Mouse (Mus musculus) MEL (cell line): ENCODE results near the gene Sertad2. TPM values are rescaled to one million over a fixed set of nuclear protein-coding genes. Genes with fewer than 3 reads are reported as not detected.

Experiments used
- DNase-seq: peaks from one replicate; pipeline ENCODE4 v3.0.0; 2011; ENCODE audit warnings: low read depth, low spot score
- H3K27ac ChIP-seq: 2 replicates; pipeline ENCODE4 v1.5.1; 2012; ENCODE audit warnings: low read depth, mild to moderate bottlenecking, control low read depth, low read length, moderate library complexity; ENCODE audit not compliant: control insufficient read depth
- H3K27me3 ChIP-seq, 2 experiments: fragments of 150-350 bp in 1 of 2; sonication (generic) in 1 of 2; 2 replicates each; pipeline ENCODE4 v1.6.1; 2012; ENCODE audit warnings: low read length in 2 of 2, mild to moderate bottlenecking in 2 of 2, improper control_type of control experiment in 1 of 2, moderate library complexity in 1 of 2; ENCODE audit not compliant: insufficient read depth in 2 of 2, control insufficient read depth in 1 of 2
- H3K36me3 ChIP-seq, 2 experiments: 2 replicates each; pipeline ENCODE4 v1.6.1; 2012 to 2014; ENCODE audit warnings: low read length in 2 of 2, improper control_type of control experiment in 1 of 2, inconsistent platforms in 1 of 2, mild to moderate bottlenecking in 1 of 2; ENCODE audit not compliant: insufficient read depth in 2 of 2, control insufficient read depth in 1 of 2
- H3K4me1 ChIP-seq, 2 experiments: fragments of 150-350 bp in 1 of 2; sonication (generic) in 1 of 2; 2 replicates each; pipeline ENCODE4 v1.6.1; 2012; ENCODE audit warnings: low read length in 2 of 2, improper control_type of control experiment in 1 of 2, mild to moderate bottlenecking in 1 of 2; ENCODE audit not compliant: insufficient read depth in 2 of 2, control insufficient read depth in 1 of 2
- H3K4me3 ChIP-seq, 2 experiments: fragments of 150-350 bp in 1 of 2; sonication (generic) in 1 of 2; 2 replicates each; pipeline ENCODE4 v1.5.1; 2012; ENCODE audit warnings: low read depth in 2 of 2, low read length in 2 of 2, mild to moderate bottlenecking in 2 of 2, moderate library complexity in 2 of 2, control low read depth in 1 of 2, improper control_type of control experiment in 1 of 2; ENCODE audit not compliant: control insufficient read depth in 1 of 2, insufficient read depth in 1 of 2
- H3K79me2 ChIP-seq: 2 replicates; pipeline ENCODE4 v1.6.1; 2012; ENCODE audit warnings: mild to moderate bottlenecking, low read length, moderate library complexity; ENCODE audit not compliant: control insufficient read depth, poor library complexity, insufficient read depth
- H3K9ac ChIP-seq: 2 replicates; pipeline ENCODE4 v1.6.1; 2012; ENCODE audit warnings: low read depth, mild to moderate bottlenecking, control low read depth, low read length, moderate library complexity; ENCODE audit not compliant: control insufficient read depth, poor library complexity, severe bottlenecking
- H3K9me3 ChIP-seq: fragments of 150-350 bp; sonication (generic); replicated peaks from 2 replicates; pipeline ENCODE4 v1.6.1; 2012; ENCODE audit warnings: mild to moderate bottlenecking, low read length, improper control_type of control experiment, moderate library complexity; ENCODE audit not compliant: insufficient read depth
- ELF1 ChIP-seq: IDR thresholded peaks from 2 replicates; pipeline ENCODE4 v1.6.1; 2014; ENCODE audit warnings: low read depth, mild to moderate bottlenecking, inconsistent platforms, low read length, improper control_type of control experiment, moderate library complexity
- GATA1 ChIP-seq: IDR thresholded peaks from 2 replicates; pipeline ENCODE4 v1.6.1; 2011; ENCODE audit warnings: low read depth, low read length, improper control_type of control experiment
- JUND ChIP-seq: IDR thresholded peaks from 2 replicates; pipeline ENCODE4 v1.6.1; 2011; ENCODE audit warnings: low read depth, mild to moderate bottlenecking, improper control_type of control experiment, low read length
- KAT2A ChIP-seq: conservative IDR thresholded peaks from 2 replicates; pipeline ENCODE4 v1.6.1; 2012; ENCODE audit warnings: low read depth, low read length, improper control_type of control experiment, inconsistent platforms
- MAZ ChIP-seq: IDR thresholded peaks from 2 replicates; pipeline ENCODE4 v1.6.1; 2012; ENCODE audit warnings: low read depth, mild to moderate bottlenecking, inconsistent platforms, low read length, improper control_type of control experiment
- MEF2A ChIP-seq: IDR thresholded peaks from 2 replicates; pipeline ENCODE4 v1.6.1; 2014; ENCODE audit warnings: low read depth, mild to moderate bottlenecking, inconsistent platforms, low read length, improper control_type of control experiment; ENCODE audit not compliant: poor library complexity, insufficient replicate concordance, severe bottlenecking; ENCODE audit errors: extremely low read depth
- MYB ChIP-seq: IDR thresholded peaks from 2 replicates; pipeline ENCODE4 v1.6.1; 2011; ENCODE audit warnings: mild to moderate bottlenecking, low read depth, low read length, improper control_type of control experiment
- MYC ChIP-seq: IDR thresholded peaks from 2 replicates; pipeline ENCODE4 v1.6.1; 2011; ENCODE audit warnings: low read depth, mild to moderate bottlenecking, low read length, improper control_type of control experiment, moderate library complexity
- NRF1 ChIP-seq: IDR thresholded peaks from 2 replicates; pipeline ENCODE4 v1.6.1; 2014; ENCODE audit warnings: low read depth, mild to moderate bottlenecking, inconsistent platforms, low read length, improper control_type of control experiment, moderate library complexity; ENCODE audit not compliant: poor library complexity, insufficient read depth, severe bottlenecking
- POLR2A ChIP-seq, 2 experiments: IDR thresholded peaks; 2 replicates each; pipeline ENCODE4 v1.6.1; 2011 to 2012; ENCODE audit warnings: low read length in 2 of 2, mild to moderate bottlenecking in 2 of 2, control low read depth in 1 of 2, improper control_type of control experiment in 1 of 2, low read depth in 1 of 2, moderate library complexity in 1 of 2; ENCODE audit not compliant: control insufficient read depth in 1 of 2, insufficient read depth in 1 of 2, poor library complexity in 1 of 2
- POLR2AphosphoS2 ChIP-seq: IDR thresholded peaks from 2 replicates; pipeline ENCODE4 v1.6.1; 2011; ENCODE audit warnings: low read length, improper control_type of control experiment
- SIN3A ChIP-seq: IDR thresholded peaks from 2 replicates; pipeline ENCODE4 v1.6.1; 2012; ENCODE audit warnings: low read length, improper control_type of control experiment, inconsistent platforms
- USF2 ChIP-seq, 2 experiments: IDR thresholded peaks; 2 replicates each; pipeline ENCODE4 v1.6.1; 2011 to 2012; ENCODE audit warnings: improper control_type of control experiment in 2 of 2, low read length in 2 of 2, borderline replicate concordance in 1 of 2, inconsistent platforms in 1 of 2, low read depth in 1 of 2, mild to moderate bottlenecking in 1 of 2; ENCODE audit not compliant: insufficient read depth in 1 of 2
- ZC3H11A ChIP-seq: IDR thresholded peaks from 2 replicates; pipeline ENCODE4 v1.6.1; 2012; ENCODE audit warnings: low read depth, mild to moderate bottlenecking, inconsistent platforms, low read length, improper control_type of control experiment
- ZKSCAN1 ChIP-seq: IDR thresholded peaks from 2 replicates; pipeline ENCODE4 v1.6.1; 2012; ENCODE audit warnings: low read depth, mild to moderate bottlenecking, inconsistent platforms, low read length, improper control_type of control experiment, moderate library complexity
- ZMIZ1 ChIP-seq: IDR thresholded peaks from 2 replicates; pipeline ENCODE4 v1.6.1; 2012; ENCODE audit warnings: low read depth, mild to moderate bottlenecking, inconsistent platforms, low read length, improper control_type of control experiment, moderate library complexity
- polyA plus RNA-seq, 2 experiments: library from polyadenylated mRNA; stranded (reverse) in 1 of 2; unstranded in 1 of 2; fragments of >175 nt in 1 of 2; fragments of >200 nt in 1 of 2; gene quantifications; 2 replicates each; pipeline versions ENCODE4 v1.2.1 to v1.2.4; 2012; ENCODE audit warnings: low replicate concordance in 2 of 2, low read depth in 1 of 2; ENCODE audit not compliant: insufficient read length in 2 of 2, insufficient read depth in 1 of 2, missing spikeins in 1 of 2
- total RNA-seq: library from RNA; depleted of rRNA; stranded (reverse); fragments of 300-350 nt; gene quantifications from 2 replicates; pipeline ENCODE4 v1.2.3, GENCODE M21; 2012

Gene Sertad2
- total and polyA plus RNA-seq, 3 experiments = 7.0 to 11.5 TPM; not detected in 1

GRCm38 (mm10) chr11:20639918-20640447 lies 96.9 kb downstream of the Sertad2 start:
- Histone ChIP-seq H3K9me3 (no peaks in the 10 kb centered on the region), H3K4me1 (peaks cover 7 to 8% of the 10 kb centered on the region in 2 experiments)
- DNase-seq = no peak
- TF ChIP-seq ZMIZ1 = no peak
- TF ChIP-seq, all 39 proteins: peak for 0
- H3K27me3 ChIP-seq = no peaks in the 10 kb centered on the region
- peaks cover 0 to 11% of the 10 kb centered on the region in 2 experiments; a peak in 2 of 4 replicates for H3K36me3 ChIP-seq
- peaks cover 42% of the 10 kb centered on the region for H3K79me2 ChIP-seq
- H3K27ac ChIP-seq = no peak overlapping the region
- H3K4me3 ChIP-seq = no peak overlapping the region
- H3K9ac ChIP-seq = no peak overlapping the region

- Histone ChIP-seq H3K9ac (no peak overlapping the region), H3K36me3 (no peaks in the 10 kb centered on the region; a peak in 1 of 4 replicates), H3K27ac (no peak overlapping the region), H3K79me2 (peaks cover 28% of the 10 kb centered on the region), H3K27me3 (no peaks in the 10 kb centered on the region), H3K9me3 (no peaks in the 10 kb centered on the region), H3K4me1 (no peaks in the 10 kb centered on the region), H3K4me3 (no peak overlapping the region)
- no peak for DNase-seq
- TF ChIP-seq JUND (no peak), ZMIZ1 (no peak), POLR2AphosphoS2 (no peak), MYC (no peak), SIN3A (no peak), MEF2A (no peak), ZKSCAN1 (no peak), ZC3H11A (no peak), POLR2A (IDR thresholded peaks at IDR 0.05; ENCODE audit: control insufficient read depth in 1 of 2, insufficient read depth in 1 of 2, low read depth in 1 of 2, low read length in 2 of 2, poor library complexity in 1 of 2) (no peak), MYB (no peak), KAT2A (no peak), GATA1 (no peak), USF2 (IDR thresholded peaks at IDR 0.05; ENCODE audit: borderline replicate concordance in 1 of 2, insufficient read depth in 1 of 2, low read depth in 1 of 2, low read length in 2 of 2) (no peak), NRF1 (no peak), ELF1 (no peak), MAZ (no peak)
Measured at GRCm38 (mm10) chr11:20642321-20642720, 99.3 kb downstream of the Sertad2 start.
